Mouse (Mus musculus) myocyte (in vitro differentiated cells): ENCODE data around the gene Gng2. TPM values are rescaled to one million over a fixed set of nuclear protein-coding genes. Genes with fewer than 3 reads are reported as not detected.

Experiments used
- H3K27me3 ChIP-seq: one replicate; pipeline ENCODE4 v1.6.1; 2011; ENCODE audit not compliant: control insufficient read depth, insufficient read depth, insufficient read length
- H3K36me3 ChIP-seq: one replicate; pipeline ENCODE4 v1.6.1; 2011; ENCODE audit not compliant: control insufficient read depth, insufficient read depth
- H3K4me2 ChIP-seq: one replicate; pipeline ENCODE4 v1.6.1; 2011; ENCODE audit warnings: low read depth, control low read depth
- H3K4me3 ChIP-seq: one replicate; pipeline ENCODE4 v1.5.1; 2011; ENCODE audit warnings: mild to moderate bottlenecking, control low read depth, moderate library complexity
- H3K79me2 ChIP-seq: one replicate; pipeline ENCODE4 v1.6.1; 2011; ENCODE audit not compliant: control insufficient read depth, insufficient read depth
- H3ac ChIP-seq: one replicate; pipeline ENCODE4 v1.6.1; 2011; ENCODE audit not compliant: control insufficient read depth, insufficient read length
- CEBPB ChIP-seq: IDR thresholded peaks from 2 replicates; pipeline ENCODE4 v1.6.1; 2011; ENCODE audit warnings: mild to moderate bottlenecking, moderate library complexity; ENCODE audit not compliant: poor library complexity, insufficient read depth, severe bottlenecking
- E2F4 ChIP-seq: IDR thresholded peaks from one replicate; pipeline ENCODE4 v1.6.1; 2011; ENCODE audit warnings: mild to moderate bottlenecking, control low read depth, moderate library complexity; ENCODE audit not compliant: insufficient read depth
- MAX ChIP-seq: IDR thresholded peaks from one replicate; pipeline ENCODE4 v1.6.1; 2011; ENCODE audit warnings: low read depth, mild to moderate bottlenecking, control low read depth
- MYOD1 ChIP-seq, 3 experiments: IDR thresholded peaks; one replicate each; pipeline ENCODE4 v1.6.1; 2011; ENCODE audit warnings: control low read depth in 2 of 3, low read depth in 2 of 3, mild to moderate bottlenecking in 2 of 3, moderate library complexity in 1 of 3; ENCODE audit not compliant: insufficient read length in 2 of 3, control insufficient read depth in 1 of 3
- MYOG ChIP-seq, 3 experiments: IDR thresholded peaks; one replicate each; pipeline ENCODE4 v1.6.1; 2011; ENCODE audit warnings: control low read depth in 2 of 3, low read depth in 2 of 3, mild to moderate bottlenecking in 2 of 3; ENCODE audit not compliant: insufficient read length in 2 of 3, control insufficient read depth in 1 of 3, insufficient read depth in 1 of 3
- POLR2A ChIP-seq: IDR thresholded peaks from one replicate; pipeline ENCODE4 v1.6.1; 2011; ENCODE audit warnings: low read depth, mild to moderate bottlenecking, control low read depth, moderate library complexity; ENCODE audit not compliant: insufficient read length
- POLR2AphosphoS2 ChIP-seq: IDR thresholded peaks from one replicate; pipeline ENCODE4 v1.6.1; 2011; ENCODE audit warnings: low read depth, control low read depth; ENCODE audit not compliant: insufficient read length
- REST ChIP-seq: IDR thresholded peaks from one replicate; pipeline ENCODE4 v1.6.1; 2011; ENCODE audit warnings: mild to moderate bottlenecking, control low read depth, moderate library complexity; ENCODE audit not compliant: insufficient read depth, insufficient read length
- SRF ChIP-seq: IDR thresholded peaks from one replicate; pipeline ENCODE4 v1.6.1; 2011; ENCODE audit warnings: low read depth; ENCODE audit not compliant: control insufficient read depth, insufficient read length
- TCF12 ChIP-seq: IDR thresholded peaks from one replicate; pipeline ENCODE4 v1.6.1; 2011; ENCODE audit warnings: mild to moderate bottlenecking, control low read depth; ENCODE audit not compliant: poor library complexity, insufficient read depth, severe bottlenecking
- TCF3 ChIP-seq: IDR thresholded peaks from one replicate; pipeline ENCODE4 v1.6.1; 2011; ENCODE audit warnings: low read depth, control low read depth; ENCODE audit not compliant: insufficient read length
- USF1 ChIP-seq: IDR thresholded peaks from one replicate; pipeline ENCODE4 v1.6.1; 2011; ENCODE audit warnings: low read depth, mild to moderate bottlenecking, control low read depth, moderate library complexity
- polyA plus RNA-seq: library from polyadenylated mRNA; unstranded; fragments of >200 nt; fragmentation: generic; extraction: Trizol; gene quantifications from one replicate; pipeline ENCODE4 v1.2.1, GENCODE M21; 2012; ENCODE audit warnings: missing spikeins

The Gng2 gene
- polyA plus RNA-seq, 1 experiment: 5.0 TPM

GRCm38 (mm10) chr14:19988410-19988809 lies 11.0 kb upstream of the Gng2 start:
- no peak overlapping the region for H3K4me2 ChIP-seq
- H3K36me3 ChIP-seq: no peaks in the 10 kb centered on the region
- H3K27me3 ChIP-seq: no peaks in the 10 kb centered on the region
- TF ChIP-seq MYOD1 (IDR thresholded peaks at IDR 0.05; ENCODE audit: control insufficient read depth in 1 of 3, insufficient read length in 2 of 3, low read depth in 2 of 3) (no peak), REST (no peak), CEBPB (no peak), TCF3 (no peak), MAX (no peak), MYOG (IDR thresholded peaks at IDR 0.05; ENCODE audit: control insufficient read depth in 1 of 3, insufficient read depth in 1 of 3, insufficient read length in 2 of 3, low read depth in 2 of 3) (no peak), TCF12 (no peak)
- no peak overlapping the region for H3K4me3 ChIP-seq
- no peaks in the 10 kb centered on the region for H3K79me2 ChIP-seq
- no peak overlapping the region for H3ac ChIP-seq

GRCm38 (mm10) chr14:19987358-19987834 lies 10.0 kb upstream of the Gng2 start:
- Histone ChIP-seq H3K79me2 (no peaks in the 10 kb centered on the region), H3K36me3 (no peaks in the 10 kb centered on the region), H3K27me3 (no peaks in the 10 kb centered on the region), H3ac (no peak overlapping the region), H3K4me3 (no peak overlapping the region), H3K4me2 (peak overlapping the region; percentile 18)
- TF ChIP-seq TCF12: no peak
- no peak for TF ChIP-seq TCF3
- no peak for TF ChIP-seq USF1
- TF ChIP-seq CEBPB: no peak
- no peak for TF ChIP-seq POLR2A
- no peak for TF ChIP-seq MAX
- no peak for TF ChIP-seq MYOG (IDR thresholded peaks at IDR 0.05; ENCODE audit: control insufficient read depth in 1 of 3, insufficient read depth in 1 of 3, insufficient read length in 2 of 3, low read depth in 2 of 3)
- TF ChIP-seq MYOD1 (IDR thresholded peaks at IDR 0.05; ENCODE audit: control insufficient read depth in 1 of 3, insufficient read length in 2 of 3, low read depth in 2 of 3): no peak
- TF ChIP-seq REST: no peak
- TF ChIP-seq E2F4: no peak
- TF ChIP-seq POLR2AphosphoS2: no peak
- no peak for TF ChIP-seq SRF

- Histone ChIP-seq H3ac (no peak overlapping the region), H3K79me2 (no peaks in the 10 kb centered on the region), H3K36me3 (no peaks in the 10 kb centered on the region), H3K27me3 (no peaks in the 10 kb centered on the region), H3K4me3 (no peak overlapping the region), H3K4me2 (peak overlapping the region; percentile 18)
- TF ChIP-seq SRF (no peak), TCF3 (no peak), MAX (no peak), USF1 (no peak), POLR2A (no peak), MYOG (IDR thresholded peaks at IDR 0.05; ENCODE audit: control insufficient read depth in 1 of 3, insufficient read depth in 1 of 3, insufficient read length in 2 of 3, low read depth in 2 of 3) (no peak), MYOD1 (IDR thresholded peaks at IDR 0.05; ENCODE audit: control insufficient read depth in 1 of 3, insufficient read length in 2 of 3, low read depth in 2 of 3) (no peak), CEBPB (no peak), REST (no peak), E2F4 (no peak), POLR2AphosphoS2 (no peak), TCF12 (no peak)
Measured at GRCm38 (mm10) chr14:19986614-19987357, 9.4 kb upstream of the Gng2 start.

GRCm38 (mm10) chr14:19985912-19986613 lies 8.6 kb upstream of the Gng2 start:
- Histone ChIP-seq H3ac (no peak overlapping the region), H3K4me3 (no peak overlapping the region), H3K27me3 (no peaks in the 10 kb centered on the region), H3K36me3 (no peaks in the 10 kb centered on the region), H3K79me2 (no peaks in the 10 kb centered on the region), H3K4me2 (peak overlapping the region; percentile 78)
- TF ChIP-seq CEBPB (no peak), TCF12 (no peak), MYOD1 (IDR thresholded peaks at IDR 0.05; ENCODE audit: control insufficient read depth in 1 of 3, insufficient read length in 2 of 3, low read depth in 2 of 3) (no peak), POLR2A (no peak), MAX (no peak), USF1 (no peak), SRF (no peak), REST (no peak), E2F4 (no peak), MYOG (IDR thresholded peaks at IDR 0.05; ENCODE audit: control insufficient read depth in 1 of 3, insufficient read depth in 1 of 3, insufficient read length in 2 of 3, low read depth in 2 of 3) (no peak), POLR2AphosphoS2 (no peak), TCF3 (no peak)
